In genomic region chr3:127821209-127821608, GRCm38 (mm10) we compare ENCODE assay signal across 12 mouse cellular contexts.
"Had no signal": no experiment of that assay in that cellular context is flagged by ENCODE, and none has a peak within 500 bp of the region (broad histone marks: within the 10 kb centered on the region; RNA-seq: fewer than 3 reads in every experiment).

No protein-coding gene starts in this region.

- H3K9me3 ChIP-seq: limb, embryonic 12.5 days; lung, embryonic 15.5 days; midbrain, embryonic 15.5 days; neural tube, embryonic 12.5 days had no signal

- H3K4me3 ChIP-seq: limb, embryonic 12.5 days; lung, embryonic 15.5 days; midbrain, embryonic 15.5 days; neural tube, embryonic 12.5 days had no signal

- H3K9ac ChIP-seq: limb, embryonic 12.5 days; lung, embryonic 15.5 days; midbrain, embryonic 15.5 days; neural tube, embryonic 12.5 days had no signal

- ATAC-seq: hindbrain, postnatal 0 days; midbrain, embryonic 15.5 days had no signal

- H3K4me1 ChIP-seq: midbrain, embryonic 15.5 days had no signal

- H3K27me3 ChIP-seq: limb, embryonic 12.5 days; lung, embryonic 15.5 days; midbrain, embryonic 15.5 days; neural tube, embryonic 12.5 days had no signal

- H3K4me2 ChIP-seq: limb, embryonic 12.5 days; lung, embryonic 15.5 days; midbrain, embryonic 11.5 days; midbrain, embryonic 15.5 days; neural tube, embryonic 12.5 days had no signal

- H3K27ac ChIP-seq: hindbrain, postnatal 0 days; limb, embryonic 12.5 days; lung, embryonic 15.5 days; macrophage; midbrain, embryonic 15.5 days; neural tube, embryonic 12.5 days had no signal

- DNase-seq: kidney, adult 11 months; kidney, postnatal 14 days; lung, postnatal 14 days; right cerebral cortex, postnatal 14 days; thymus, postnatal 36 days had no signal
